Mouse (Mus musculus): ENCODE results near the gene Aff3.

DNA sequence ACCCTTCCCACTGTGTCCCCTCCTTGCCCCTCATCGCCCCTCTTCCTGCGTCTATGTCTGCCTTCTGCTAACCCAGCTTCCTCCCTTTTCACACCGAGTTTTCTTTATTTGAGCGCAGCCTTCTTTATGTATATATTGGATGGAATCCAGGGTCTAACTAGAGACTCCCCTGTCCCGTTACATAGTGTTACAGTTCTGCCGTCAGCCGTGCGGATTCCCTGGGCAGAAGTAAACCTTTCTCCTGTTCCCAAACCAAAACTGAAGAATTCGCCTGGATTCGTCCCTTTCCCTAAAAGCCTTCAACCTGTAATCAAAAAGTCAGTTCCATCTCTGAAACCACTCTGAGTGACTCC, 2.0 kb upstream of the Aff3 start:
- TF ChIP-seq CTCF (IDR thresholded peaks at IDR 0.05; ENCODE audit: low read depth), result no peak
- no peak for TF ChIP-seq EP300 (IDR thresholded peaks at IDR 0.05; ENCODE audit: low read depth)
